In the genomic region with DNA sequence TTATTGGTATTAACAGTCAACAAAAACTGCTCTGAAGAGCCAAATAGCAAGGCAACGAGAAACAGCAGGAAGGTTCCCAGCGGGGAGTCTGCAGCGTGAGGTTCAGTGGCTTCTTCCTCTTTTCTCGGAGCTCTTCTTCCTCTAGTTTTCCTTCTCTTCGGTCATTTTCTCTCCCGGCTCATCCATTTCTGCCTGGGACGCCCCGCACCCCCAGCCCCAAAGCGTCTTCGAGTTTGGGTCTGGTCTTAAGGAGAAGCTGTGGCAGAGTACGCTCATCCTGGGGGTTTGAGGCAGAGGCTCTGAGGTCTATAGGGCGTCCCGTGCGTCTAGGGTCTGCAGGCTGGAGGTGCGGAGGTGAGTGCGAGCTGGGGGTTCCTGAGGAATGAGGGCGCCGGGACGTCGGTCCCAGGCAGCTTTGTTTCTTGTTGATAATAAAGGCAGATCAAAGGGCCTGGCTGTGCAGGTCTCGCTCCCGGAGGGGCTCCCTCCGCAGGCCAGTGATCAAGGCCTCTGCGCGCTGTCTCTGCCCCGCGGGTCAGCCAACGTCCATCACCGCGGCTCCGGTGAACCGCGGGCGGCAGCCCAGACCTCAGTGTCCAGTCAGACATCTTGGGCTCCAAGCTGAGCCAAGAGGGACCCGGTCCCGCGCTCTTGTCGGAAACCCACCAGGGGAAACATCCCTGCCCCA, we compare ENCODE assay signal across 8 mouse cellular contexts. TPM values are rescaled to one million over a fixed set of nuclear protein-coding genes. Genes with fewer than 3 reads are reported as not detected.
DNase-seq lines count a peak whose midpoint lies in the region; ATAC-seq lines count a peak whose summit lies in the region.

No protein-coding gene starts in this region.

- no peak for DNase-seq in kidney, adult 11 months
- peak; percentile 64 for DNase-seq in MEL-GATA-1-ER (ENCODE audit: extremely low read depth, low read depth)
- DNase-seq in midbrain, embryonic 10.5 days (ENCODE audit: low spot score) = peak; percentile 72
- DNase-seq in ovary, postnatal 14 days (ENCODE audit: low spot score) = no peak
- no peak for DNase-seq in cerebellum, adult 11 months

- peak overlapping the region; percentile 30 for H3K4me2 ChIP-seq in kidney, embryonic 16.5 days (replicated peaks; ENCODE audit: low read depth, low read length)
- H3K4me2 ChIP-seq in heart, embryonic 15.5 days = peak overlapping the region; percentile 28

- under 1% methylated on average over 38 of the region's 38 CpGs for WGBS in kidney, embryonic 16.5 days
- WGBS in heart, embryonic 15.5 days = 4% methylated on average over 38 of the region's 38 CpGs
- under 1% methylated on average over 38 of the region's 38 CpGs for WGBS in midbrain, embryonic 10.5 days

- H3K27ac ChIP-seq in kidney, embryonic 16.5 days (ENCODE audit: low read length) = no peak overlapping the region
- no peak overlapping the region for H3K27ac ChIP-seq in heart, embryonic 15.5 days
- H3K27ac ChIP-seq in midbrain, embryonic 10.5 days (replicated peaks) = peak overlapping the region; percentile 78

- peaks cover 47% of the 10 kb centered on the region for H3K4me1 ChIP-seq in kidney, embryonic 16.5 days (ENCODE audit: insufficient read depth, low read length)
- H3K4me1 ChIP-seq in heart, embryonic 15.5 days (replicated peaks) = peaks cover 60% of the 10 kb centered on the region
- peaks cover 81% of the 10 kb centered on the region for H3K4me1 ChIP-seq in midbrain, embryonic 10.5 days

- H3K36me3 ChIP-seq in kidney, embryonic 16.5 days (ENCODE audit: insufficient read depth, low read length) = no peaks in the 10 kb centered on the region
- no peaks in the 10 kb centered on the region for H3K36me3 ChIP-seq in heart, embryonic 15.5 days
- no peaks in the 10 kb centered on the region for H3K36me3 ChIP-seq in midbrain, embryonic 10.5 days

- peaks cover 80% of the 10 kb centered on the region for H3K27me3 ChIP-seq in kidney, embryonic 16.5 days (ENCODE audit: insufficient read depth, low read length)
- H3K27me3 ChIP-seq in heart, embryonic 15.5 days = peaks cover 85% of the 10 kb centered on the region
- H3K27me3 ChIP-seq in midbrain, embryonic 10.5 days (ENCODE audit: low read depth, poor library complexity, severe bottlenecking) = peaks cover 100% of the 10 kb centered on the region

- peak overlapping the region; percentile 10 for H3K4me3 ChIP-seq in kidney, embryonic 16.5 days (ENCODE audit: low read length)
- H3K4me3 ChIP-seq in heart, embryonic 15.5 days = peak overlapping the region; percentile 4
- peak overlapping the region; percentile 45 for H3K4me3 ChIP-seq in midbrain, embryonic 10.5 days

- ATAC-seq in kidney, embryonic 16.5 days (ENCODE audit: low FRiP score, low TSS enrichment) = no peak
- no peak for ATAC-seq in heart, embryonic 15.5 days (replicated peaks; ENCODE audit: insufficient number of reproducible peaks, insufficient read depth, low FRiP score, low read depth)
- ATAC-seq in monocyte, adult 5-6 weeks (replicated peaks; ENCODE audit: insufficient number of reproducible peaks, low FRiP score, low TSS enrichment, poor library complexity, severe bottlenecking) = no peak

- no peak overlapping the region; the same call in 1 of the 2 replicates for H3K9ac ChIP-seq in kidney, embryonic 16.5 days (replicated peaks; ENCODE audit: low read length)
- H3K9ac ChIP-seq in heart, embryonic 15.5 days = no peak overlapping the region

- H3K9me3 ChIP-seq in kidney, embryonic 16.5 days (ENCODE audit: low read length) = no peaks in the 10 kb centered on the region
- H3K9me3 ChIP-seq in heart, embryonic 15.5 days (replicated peaks) = no peaks in the 10 kb centered on the region
- no peaks in the 10 kb centered on the region for H3K9me3 ChIP-seq in midbrain, embryonic 10.5 days (replicated peaks)

RNA-seq across cellular contexts. Expression of gene Sp9, which starts 5.4 kb away (rescaled TPM):
- polyA plus RNA-seq in kidney, embryonic 16.5 days (2015; fragmentation: Nextera tagmentation; extraction: Ambion mirVana) = not detected in 2 replicates
- not detected in 2 replicates for polyA plus RNA-seq in heart, embryonic 15.5 days (2015; fragmentation: Nextera tagmentation; extraction: Ambion mirVana)
- polyA plus RNA-seq in midbrain, embryonic 10.5 days (2016; fragmentation: Nextera tagmentation; extraction: Ambion mirVana) = 1.5 and 1.8 TPM in 2 replicates
- not detected in 3 replicates for total RNA-seq in monocyte, adult 5-6 weeks (2017)

RNA-seq across cellular contexts. Expression of gene Scrn3, which starts 35.2 kb away (rescaled TPM):
- 19.2 and 19.3 TPM in 2 replicates for polyA plus RNA-seq in kidney, embryonic 16.5 days (2015; fragmentation: Nextera tagmentation; extraction: Ambion mirVana)
- 13.2 and 13.4 TPM in 2 replicates for polyA plus RNA-seq in heart, embryonic 15.5 days (2015; fragmentation: Nextera tagmentation; extraction: Ambion mirVana)
- 12.4 and 12.7 TPM in 2 replicates for polyA plus RNA-seq in midbrain, embryonic 10.5 days (2016; fragmentation: Nextera tagmentation; extraction: Ambion mirVana)
- 6.3 to 13.4 TPM (median 10.3 TPM) in 3 replicates for total RNA-seq in monocyte, adult 5-6 weeks (2017)

RNA-seq across cellular contexts. Expression of gene Cir1, which starts 35.3 kb away (rescaled TPM):
- polyA plus RNA-seq in kidney, embryonic 16.5 days (2015; fragmentation: Nextera tagmentation; extraction: Ambion mirVana) = 20.5 and 20.7 TPM in 2 replicates
- polyA plus RNA-seq in heart, embryonic 15.5 days (2015; fragmentation: Nextera tagmentation; extraction: Ambion mirVana) = 15.0 and 16.7 TPM in 2 replicates
- 14.0 and 19.0 TPM in 2 replicates for polyA plus RNA-seq in midbrain, embryonic 10.5 days (2016; fragmentation: Nextera tagmentation; extraction: Ambion mirVana)
- 25.7 to 34.2 TPM (median 30.7 TPM) in 3 replicates for total RNA-seq in monocyte, adult 5-6 weeks (2017)

RNA-seq across cellular contexts. Expression of gene Ola1, which starts 58.4 kb away (rescaled TPM):
- polyA plus RNA-seq in kidney, embryonic 16.5 days (2015; fragmentation: Nextera tagmentation; extraction: Ambion mirVana) = 79.4 and 89.1 TPM in 2 replicates
- polyA plus RNA-seq in heart, embryonic 15.5 days (2015; fragmentation: Nextera tagmentation; extraction: Ambion mirVana) = 57.7 and 59.2 TPM in 2 replicates
- polyA plus RNA-seq in midbrain, embryonic 10.5 days (2016; fragmentation: Nextera tagmentation; extraction: Ambion mirVana) = 92.1 and 103 TPM in 2 replicates
- total RNA-seq in monocyte, adult 5-6 weeks (2017) = 50.7 to 73.3 TPM (median 66.3 TPM) in 3 replicates

Comparison
In these comparisons a context has a peak if more than half of its experiments do, and no peak if none do; other contexts are left out.
1. DNase-seq: peak in MEL-GATA-1-ER (single experiment) and midbrain, embryonic 10.5 days (single experiment); none in kidney, adult 11 months (single experiment), ovary, postnatal 14 days (single experiment) and cerebellum, adult 11 months (single experiment).
2. Peak in every context shown above with its lines, with median percentiles within 50 percentile points of each other: H3K4me3 ChIP-seq.